Mouse (Mus musculus) heart, adult 8-10 months (tissue): ENCODE results near the gene Muc15. TPM values are rescaled to one million over a fixed set of nuclear protein-coding genes. Genes with fewer than 3 reads are reported as not detected.

Experiments used
- DNase-seq: peaks from one replicate; pipeline ENCODE4 v3.0.0; 2022; ENCODE audit warnings: low spot score
- total RNA-seq, 4 experiments: library from RNA; stranded (reverse); gene quantifications; 2 replicates each; pipeline ENCODE4 v1.2.4; 2022

Gene Muc15
- not detected for total RNA-seq

- DNase-seq, result no peak
These were observed at the start of gene Muc15 for GRCm38 (mm10) chr2:110721290-110721753. Gene Muc15, plus strand, starts transcription at chr2:110721340.

GRCm38 (mm10) chr2:110709436-110709835 lies 11.7 kb upstream of the Muc15 start:
- no peak for DNase-seq

- DNase-seq, result peak; percentile 22
These were observed 11.0 kb upstream of the Muc15 start for GRCm38 (mm10) chr2:110710055-110710720.

GRCm38 (mm10) chr2:110719051-110719450 lies 2.1 kb upstream of the Muc15 start:
- no peak for DNase-seq

- no peak for DNase-seq
These were observed 1.1 kb downstream of the Muc15 start for GRCm38 (mm10) chr2:110722208-110722607.

GRCm38 (mm10) chr2:110726106-110726505 lies 5.0 kb downstream of the Muc15 start:
- no peak for DNase-seq

- DNase-seq, result no peak
These were observed 16.1 kb downstream of the Muc15 start for GRCm38 (mm10) chr2:110737236-110737635.

GRCm38 (mm10) chr2:110737981-110738380 lies 16.8 kb downstream of the Muc15 start:
- no peak for DNase-seq

GRCm38 (mm10) chr2:110739781-110740180 lies 18.6 kb downstream of the Muc15 start:
- DNase-seq, result no peak

- DNase-seq, result no peak
These were observed 19.4 kb downstream of the Muc15 start for GRCm38 (mm10) chr2:110740493-110740892.

GRCm38 (mm10) chr2:110757556-110757955 lies 36.4 kb downstream of the Muc15 start:
- DNase-seq, result no peak

GRCm38 (mm10) chr2:110759434-110759833 lies 38.3 kb downstream of the Muc15 start:
- DNase-seq, result no peak

GRCm38 (mm10) chr2:110787396-110787795 lies 66.3 kb downstream of the Muc15 start:
- DNase-seq, result no peak

Other genes starting within 250 kb of the Muc15 start
- not detected for gene Slc5a12, start 124.0 kb upstream of the Muc15 start, total RNA-seq
- gene Ano3, start 229.6 kb downstream of the Muc15 start, total RNA-seq, result under 1 TPM; 0.13 to 0.47 (median 0.14) TPM